Comparison of ENCODE assay signal across 18 mouse cellular contexts in genomic region chr2:150851251-150851650, GRCm38 (mm10). TPM values are rescaled to one million over a fixed set of nuclear protein-coding genes. Genes with fewer than 3 reads are reported as not detected.
DNase-seq lines count a peak whose midpoint lies in the region; ATAC-seq and TF ChIP-seq lines count a peak whose summit lies in the region.
"Had no signal": no experiment of that assay in that cellular context is flagged by ENCODE, and none has a peak within 500 bp of the region (broad histone marks: within the 10 kb centered on the region; RNA-seq: fewer than 3 reads in every experiment).

No protein-coding gene starts in this region.

- TF ChIP-seq EP300 in stomach, postnatal 0 days (optimal IDR thresholded peaks at IDR 0.05): no peak

- no peaks in the 10 kb centered on the region for H3K27me3 ChIP-seq in intestine, postnatal 0 days (replicated peaks; ENCODE audit: control insufficient read depth, insufficient read depth, low read length)
- no peaks in the 10 kb centered on the region for H3K27me3 ChIP-seq in intestine, embryonic 16.5 days (replicated peaks; ENCODE audit: control insufficient read depth, insufficient read depth, low read length)
- no peaks in the 10 kb centered on the region for H3K27me3 ChIP-seq in liver, embryonic 12.5 days (replicated peaks)
- no peaks in the 10 kb centered on the region for H3K27me3 ChIP-seq in stomach, postnatal 0 days (ENCODE audit: control insufficient read depth, insufficient read depth, low read length)
- H3K27me3 ChIP-seq: hindbrain, embryonic 15.5 days; midbrain, embryonic 12.5 days; Patski had no signal

- DNase-seq in liver: no peak
- DNase-seq in kidney, postnatal 25 days: peak; percentile 18 to 50
- DNase-seq in stomach, postnatal 0 days (ENCODE audit: low spot score): peak; percentile 14
- no peak for DNase-seq in neural tube, embryonic 10.5 days (ENCODE audit: extremely low spot score, low spot score)
- DNase-seq: adrenal gland, postnatal 36 days; cerebellum, adult 9-10 months; forebrain, postnatal 0 days; gastrocnemius, adult 2 months; lung, postnatal 36 days; thymus, postnatal 14 days had no signal

- no peak overlapping the region for H3K4me2 ChIP-seq in intestine, postnatal 0 days (replicated peaks; ENCODE audit: low read depth)
- no peak overlapping the region for H3K4me2 ChIP-seq in intestine, embryonic 16.5 days (ENCODE audit: low read depth, low read length)
- no peak overlapping the region for H3K4me2 ChIP-seq in liver, embryonic 12.5 days
- H3K4me2 ChIP-seq in stomach, postnatal 0 days (replicated peaks; ENCODE audit: low read depth): no peak overlapping the region
- H3K4me2 ChIP-seq: hindbrain, embryonic 15.5 days; midbrain, embryonic 12.5 days had no signal

- H3K9ac ChIP-seq in intestine, postnatal 0 days (ENCODE audit: low read depth, low read length): no peak overlapping the region
- no peak overlapping the region for H3K9ac ChIP-seq in intestine, embryonic 16.5 days (ENCODE audit: low read depth, low read length)
- H3K9ac ChIP-seq in liver, embryonic 12.5 days: no peak overlapping the region
- no peak overlapping the region for H3K9ac ChIP-seq in stomach, postnatal 0 days (ENCODE audit: low read length)
- H3K9ac ChIP-seq: forebrain, postnatal 0 days; hindbrain, embryonic 15.5 days; midbrain, embryonic 12.5 days had no signal

- H3K4me3 ChIP-seq in intestine, postnatal 0 days (ENCODE audit: low read depth, low read length): no peak overlapping the region
- no peak overlapping the region for H3K4me3 ChIP-seq in intestine, embryonic 16.5 days (ENCODE audit: low read length)
- no peak overlapping the region for H3K4me3 ChIP-seq in liver, embryonic 12.5 days
- no peak overlapping the region for H3K4me3 ChIP-seq in stomach, postnatal 0 days (ENCODE audit: low read depth, low read length)
- H3K4me3 ChIP-seq: gastrocnemius, adult 2 months; hindbrain, embryonic 15.5 days; limb, embryonic 10.5 days; midbrain, embryonic 12.5 days had no signal

- H3K36me3 ChIP-seq in intestine, postnatal 0 days (ENCODE audit: control insufficient read depth, insufficient read depth): peaks cover under 1% of the 10 kb centered on the region; the same call in 1 of the 2 replicates
- H3K36me3 ChIP-seq in intestine, embryonic 16.5 days (ENCODE audit: control insufficient read depth, insufficient read depth, low read length): no peaks in the 10 kb centered on the region
- no peaks in the 10 kb centered on the region for H3K36me3 ChIP-seq in liver, embryonic 12.5 days
- no peaks in the 10 kb centered on the region for H3K36me3 ChIP-seq in stomach, postnatal 0 days (ENCODE audit: control insufficient read depth, insufficient read depth, low read length)

- no peak overlapping the region for H3K27ac ChIP-seq in intestine, postnatal 0 days (ENCODE audit: low read depth, low read length)
- H3K27ac ChIP-seq in intestine, embryonic 16.5 days (ENCODE audit: low read length): no peak overlapping the region
- no peak overlapping the region for H3K27ac ChIP-seq in liver, embryonic 12.5 days
- no peak overlapping the region for H3K27ac ChIP-seq in stomach, postnatal 0 days (replicated peaks)
- H3K27ac ChIP-seq: gastrocnemius, adult 2 months; hindbrain, embryonic 15.5 days; limb, embryonic 10.5 days; midbrain, embryonic 12.5 days had no signal

- no peaks in the 10 kb centered on the region for H3K4me1 ChIP-seq in intestine, postnatal 0 days (replicated peaks; ENCODE audit: control insufficient read depth, insufficient read depth, low read length)
- H3K4me1 ChIP-seq in intestine, embryonic 16.5 days (ENCODE audit: control insufficient read depth, insufficient read depth, low read length): peaks cover 7% of the 10 kb centered on the region; the same call in 1 of the 2 replicates
- H3K4me1 ChIP-seq in liver, embryonic 12.5 days: peaks cover 5% of the 10 kb centered on the region; the same call in 1 of the 2 replicates
- no peaks in the 10 kb centered on the region for H3K4me1 ChIP-seq in stomach, postnatal 0 days (replicated peaks; ENCODE audit: control insufficient read depth, insufficient read depth)
- H3K4me1 ChIP-seq: limb, embryonic 10.5 days had no signal

- H3K9me3 ChIP-seq in intestine, postnatal 0 days (ENCODE audit: control insufficient read depth): no peaks in the 10 kb centered on the region
- no peaks in the 10 kb centered on the region for H3K9me3 ChIP-seq in intestine, embryonic 16.5 days (ENCODE audit: control insufficient read depth, low read length)
- no peaks in the 10 kb centered on the region for H3K9me3 ChIP-seq in liver, embryonic 12.5 days (replicated peaks)
- no peaks in the 10 kb centered on the region for H3K9me3 ChIP-seq in stomach, postnatal 0 days (ENCODE audit: control insufficient read depth, low read length)
- H3K9me3 ChIP-seq: hindbrain, embryonic 15.5 days; limb, embryonic 10.5 days; midbrain, embryonic 12.5 days had no signal

- WGBS in intestine, postnatal 0 days: 60% methylated on average over 9 of the region's 9 CpGs
- WGBS in intestine, embryonic 16.5 days: 65% methylated on average over 9 of the region's 9 CpGs
- 49% methylated on average over 9 of the region's 9 CpGs for WGBS in liver, embryonic 12.5 days (ENCODE audit: insufficient replicate concordance)
- 68% methylated on average over 9 of the region's 9 CpGs for WGBS in stomach, postnatal 0 days

- peak; percentile 41 for TF ChIP-seq CTCF in intestine, postnatal 0 days (IDR thresholded peaks at IDR 0.05; ENCODE audit: low read depth)
- TF ChIP-seq CTCF in stomach, postnatal 0 days (IDR thresholded peaks at IDR 0.05; ENCODE audit: low read depth): peak; percentile 22; the same call in 1 of the 2 replicates

- ATAC-seq in intestine, postnatal 0 days: no peak
- no peak for ATAC-seq in intestine, embryonic 16.5 days
- ATAC-seq in liver, embryonic 12.5 days: 0 out of 2 replicates have a peak, but pooled peaks have one; percentile 26
- ATAC-seq in stomach, postnatal 0 days (ENCODE audit: low FRiP score, low TSS enrichment): no peak
- ATAC-seq in monocyte, adult 5-6 weeks (replicated peaks; ENCODE audit: insufficient number of reproducible peaks, low FRiP score, low TSS enrichment, poor library complexity, severe bottlenecking): no peak
- ATAC-seq: forebrain, postnatal 0 days; Patski had no signal

RNA-seq across cellular contexts. Expression of gene Abhd12, which starts 53.3 kb away (rescaled TPM):
- polyA plus RNA-seq in intestine, postnatal 0 days (2015; fragmentation: Nextera tagmentation; extraction: Ambion mirVana): 40.5 and 41.5 TPM in 2 replicates
- 49.7 and 52.1 TPM in 2 replicates for polyA plus RNA-seq in intestine, embryonic 16.5 days (2015; fragmentation: Nextera tagmentation; extraction: Ambion mirVana)
- polyA plus RNA-seq in liver, embryonic 12.5 days (2016; fragmentation: Nextera tagmentation; extraction: Ambion mirVana): 24.9 and 25.3 TPM in 2 replicates
- 73.2 and 76.2 TPM in 2 replicates for polyA plus RNA-seq in stomach, postnatal 0 days (2015; fragmentation: Nextera tagmentation; extraction: Ambion mirVana)
- total RNA-seq in monocyte, adult 5-6 weeks (2017): 237 to 505 TPM (median 368 TPM) in 3 replicates

RNA-seq across cellular contexts. Expression of gene Gins1, which starts 53.9 kb away (rescaled TPM):
- 9.1 and 9.7 TPM in 2 replicates for polyA plus RNA-seq in intestine, postnatal 0 days (2015; fragmentation: Nextera tagmentation; extraction: Ambion mirVana)
- polyA plus RNA-seq in intestine, embryonic 16.5 days (2015; fragmentation: Nextera tagmentation; extraction: Ambion mirVana): 20.4 and 26.4 TPM in 2 replicates
- polyA plus RNA-seq in liver, embryonic 12.5 days (2016; fragmentation: Nextera tagmentation; extraction: Ambion mirVana): 50.2 and 51.1 TPM in 2 replicates
- polyA plus RNA-seq in stomach, postnatal 0 days (2015; fragmentation: Nextera tagmentation; extraction: Ambion mirVana): 10.7 and 11.0 TPM in 2 replicates
- 10.4 to 13.1 TPM (median 13.0 TPM) in 3 replicates for total RNA-seq in monocyte, adult 5-6 weeks (2017)

Comparison
In these comparisons a context has a peak if more than half of its experiments do, and no peak if none do; other contexts are left out.
1. DNase-seq: peak in kidney, postnatal 25 days (2 of 2) and stomach, postnatal 0 days (single experiment); none in liver (single experiment) and neural tube, embryonic 10.5 days (single experiment).